Mouse (Mus musculus): Measurements from ENCODE around the gene Limch1. TPM values are rescaled to one million over a fixed set of nuclear protein-coding genes. Genes with fewer than 3 reads are reported as not detected.

Gene Limch1
- polyA plus RNA-seq, 1 experiment from 2014 or later, result 47.1 TPM

DNA sequence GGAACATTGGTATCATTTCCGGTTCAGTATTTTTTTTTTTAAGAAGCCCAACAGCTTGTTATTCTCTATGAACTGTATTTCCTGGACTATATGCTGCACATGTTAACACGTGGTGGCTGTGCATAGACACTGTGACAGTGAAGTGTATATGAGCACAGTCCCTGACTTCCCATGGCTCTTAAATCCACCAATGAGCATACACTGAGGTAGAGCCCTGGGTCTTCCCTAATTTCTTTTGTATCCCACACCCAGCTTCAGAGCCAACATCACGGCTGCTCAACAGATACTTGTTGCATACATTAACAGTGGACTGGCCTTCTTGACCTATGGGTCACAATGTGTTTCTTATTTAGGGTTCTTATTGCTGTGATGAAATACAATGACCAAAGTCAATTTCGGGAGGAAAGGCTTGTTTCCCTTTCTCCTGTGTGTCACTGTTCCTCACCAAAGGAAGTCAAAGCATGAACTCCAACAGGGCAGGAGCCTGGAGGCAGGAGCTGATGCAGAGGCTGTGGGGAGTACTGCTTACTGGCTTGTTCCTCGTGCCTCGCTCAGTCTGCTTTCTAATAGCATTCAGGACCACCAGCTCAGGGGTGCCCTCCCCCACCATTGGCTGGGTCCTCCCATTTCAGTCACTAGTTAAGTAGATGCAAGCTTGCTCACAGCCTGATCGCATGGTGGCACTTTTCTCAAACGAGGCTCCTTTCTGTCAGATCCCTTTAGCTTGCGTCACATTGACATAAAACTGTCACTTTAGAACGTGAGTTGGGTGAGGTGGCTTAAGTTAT, 130.6 kb downstream of the Limch1 start:
- Histone ChIP-seq H3K27me3 (replicated peaks; ENCODE audit: low read depth, poor library complexity, severe bottlenecking) (no peaks in the 10 kb centered on the region), H3K36me3 (replicated peaks) (no peaks in the 10 kb centered on the region), H3K4me1 (peaks cover 14% of the 10 kb centered on the region), H3K27ac (replicated peaks) (peak overlapping the region; percentile 55), H3K9me3 (no peaks in the 10 kb centered on the region), H3K4me3 (no peak overlapping the region)
- WGBS, result 37% methylated on average over 10 of the region's 10 CpGs
- DNase-seq (ENCODE audit: low spot score), result peak; percentile 65

DNA sequence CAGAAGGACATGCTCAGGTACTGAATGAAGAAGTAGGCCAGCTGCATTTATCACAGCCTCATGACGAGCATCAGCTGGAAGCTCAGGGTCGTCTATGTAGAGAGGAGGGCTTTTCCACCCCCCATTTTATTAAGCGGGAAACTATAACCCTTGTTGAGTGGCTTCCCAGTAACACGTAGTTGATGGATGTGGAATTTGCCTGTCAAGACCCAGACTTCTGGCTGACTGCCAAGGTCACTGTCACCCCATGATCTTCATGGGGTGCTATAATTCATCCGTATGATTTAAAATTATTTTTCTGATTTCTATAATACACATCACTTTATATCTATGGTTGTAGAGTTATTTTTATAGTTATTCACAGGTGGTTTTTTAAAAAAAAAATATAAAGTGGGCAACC, 131.4 kb downstream of the Limch1 start:
- 76% methylated on average over 5 of the region's 5 CpGs for WGBS
- DNase-seq (ENCODE audit: low spot score), result no peak
- 0 out of 2 replicates have a peak overlapping the region, but pooled peaks have one; percentile 35 for H3K27ac ChIP-seq (replicated peaks)
- no peak overlapping the region for H3K4me3 ChIP-seq
- H3K36me3 ChIP-seq (replicated peaks), result no peaks in the 10 kb centered on the region
- H3K4me1 ChIP-seq, result peaks cover 21% of the 10 kb centered on the region
- H3K9me3 ChIP-seq, result no peaks in the 10 kb centered on the region
- H3K27me3 ChIP-seq (replicated peaks; ENCODE audit: low read depth, poor library complexity, severe bottlenecking), result no peaks in the 10 kb centered on the region

DNA sequence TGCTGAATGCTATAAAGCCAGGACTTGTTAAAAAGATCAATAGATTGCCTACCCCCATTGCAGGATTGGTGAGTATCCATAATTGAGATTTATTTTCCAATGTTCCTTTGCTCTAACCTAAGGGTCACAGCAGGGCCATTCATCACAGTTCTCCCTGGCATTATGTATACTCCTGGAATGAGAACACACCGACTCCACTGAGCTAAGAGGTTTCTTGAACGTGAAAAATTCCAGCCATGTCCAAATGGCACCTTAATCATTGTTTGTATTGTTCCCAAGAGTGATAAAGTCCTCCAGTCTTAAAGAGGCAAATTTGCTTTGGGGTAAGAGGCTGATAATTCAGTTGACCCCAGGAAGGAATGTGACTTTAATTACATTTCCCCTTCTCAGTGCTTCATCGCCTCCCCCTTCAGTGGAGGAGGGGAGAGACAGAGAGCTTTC, 136.3 kb downstream of the Limch1 start:
- H3K4me3 ChIP-seq, result no peak overlapping the region
- H3K4me1 ChIP-seq, result peaks cover 26% of the 10 kb centered on the region
- no peaks in the 10 kb centered on the region for H3K27me3 ChIP-seq (replicated peaks; ENCODE audit: low read depth, poor library complexity, severe bottlenecking)
- WGBS, result 24% methylated on average over 3 of the region's 3 CpGs
- 0 out of 2 replicates have a peak, but pooled peaks cover 3% of the 10 kb centered on the region for H3K9me3 ChIP-seq
- no peak for DNase-seq (ENCODE audit: low spot score)
- no peak overlapping the region for H3K27ac ChIP-seq (replicated peaks)
- H3K36me3 ChIP-seq (replicated peaks), result no peaks in the 10 kb centered on the region

DNA sequence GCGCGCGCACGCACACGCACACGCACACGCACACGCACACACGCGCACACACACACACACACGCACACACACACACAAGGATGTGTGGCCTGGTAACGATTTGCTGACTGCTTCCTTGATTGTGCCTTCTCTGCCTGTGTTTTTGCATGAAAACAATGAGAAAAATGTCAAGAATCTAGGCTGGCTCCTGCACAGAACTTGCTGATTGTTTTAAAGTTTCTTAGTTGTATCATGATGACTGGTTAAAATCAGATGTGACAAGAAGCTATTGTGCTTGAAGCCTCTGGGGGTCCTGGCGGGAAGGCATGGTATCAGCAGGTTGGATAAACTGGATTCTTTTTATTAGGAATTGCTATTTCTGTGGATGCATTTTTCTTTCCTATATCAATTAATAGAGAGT, 137.1 kb downstream of the Limch1 start:
- Histone ChIP-seq H3K4me3 (no peak overlapping the region), H3K27me3 (replicated peaks; ENCODE audit: low read depth, poor library complexity, severe bottlenecking) (no peaks in the 10 kb centered on the region), H3K27ac (replicated peaks) (no peak overlapping the region), H3K36me3 (replicated peaks) (no peaks in the 10 kb centered on the region), H3K9me3 (0 out of 2 replicates have a peak, but pooled peaks cover 3% of the 10 kb centered on the region), H3K4me1 (peaks cover 24% of the 10 kb centered on the region)
- 87% methylated on average over 13 of the region's 13 CpGs for WGBS
- no peak for DNase-seq (ENCODE audit: low spot score)

DNA sequence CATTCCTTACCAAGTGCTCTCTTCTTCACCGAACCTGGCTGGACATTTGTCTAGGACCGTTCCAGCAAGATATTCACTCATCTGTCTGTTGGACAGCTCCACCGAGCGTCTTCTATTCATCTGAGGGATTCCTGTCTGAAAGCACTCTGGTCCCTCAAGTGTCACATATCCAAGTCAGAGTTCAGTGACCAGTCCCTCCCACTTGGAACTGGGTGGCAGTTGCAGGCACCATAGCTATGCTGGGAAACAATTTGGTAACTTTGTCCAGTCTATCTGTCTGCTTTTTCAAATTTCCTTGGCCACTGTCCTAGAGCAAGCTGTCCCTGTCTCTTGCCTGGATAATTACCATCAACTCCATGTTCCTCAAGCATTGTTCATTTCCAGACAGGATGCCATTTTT, 138.9 kb downstream of the Limch1 start:
- WGBS, result 76% methylated on average over 4 of the region's 4 CpGs
- DNase-seq (ENCODE audit: low spot score), result no peak
- Histone ChIP-seq H3K27me3 (replicated peaks; ENCODE audit: low read depth, poor library complexity, severe bottlenecking) (no peaks in the 10 kb centered on the region), H3K9me3 (0 out of 2 replicates have a peak, but pooled peaks cover 3% of the 10 kb centered on the region), H3K27ac (replicated peaks) (no peak overlapping the region), H3K4me1 (peaks cover 24% of the 10 kb centered on the region), H3K4me3 (no peak overlapping the region), H3K36me3 (replicated peaks) (no peaks in the 10 kb centered on the region)

DNA sequence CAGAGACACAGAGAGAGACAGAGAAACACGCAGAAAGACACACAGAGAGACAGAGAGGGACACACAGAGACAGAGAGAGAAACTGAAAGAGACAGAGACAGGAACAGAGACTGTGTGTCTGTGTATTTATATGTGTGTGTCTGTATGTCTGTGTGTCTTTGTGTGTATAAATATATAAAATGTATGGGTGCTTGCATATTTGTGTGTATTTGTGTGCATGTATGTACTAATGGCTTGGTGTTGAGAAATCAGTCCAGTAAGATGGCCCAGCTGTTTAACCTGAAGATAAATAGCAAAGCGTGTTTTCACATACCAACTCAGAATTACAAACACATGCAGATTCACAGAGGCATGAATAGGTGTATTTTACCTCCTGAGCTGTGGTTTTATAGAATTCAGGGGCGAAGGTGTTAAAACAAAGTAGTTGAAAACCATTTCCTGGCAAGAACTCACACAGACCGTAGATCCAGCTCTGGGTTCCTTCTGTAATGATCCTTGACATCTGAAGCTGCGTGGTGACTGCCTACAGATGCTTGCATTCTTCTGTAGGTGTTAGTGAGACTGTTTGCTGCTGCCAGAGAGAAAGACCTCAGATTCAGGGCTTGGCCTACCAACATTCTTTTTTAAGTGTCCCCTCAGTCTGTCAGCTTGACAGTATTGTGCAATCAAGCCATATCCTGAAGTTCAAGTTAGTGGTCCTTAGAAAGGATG, 140.9 kb downstream of the Limch1 start:
- Histone ChIP-seq H3K36me3 (replicated peaks) (no peaks in the 10 kb centered on the region; the same call in 1 of the 2 replicates), H3K4me3 (no peak overlapping the region), H3K9me3 (0 out of 2 replicates have a peak, but pooled peaks cover 3% of the 10 kb centered on the region), H3K27me3 (replicated peaks; ENCODE audit: low read depth, poor library complexity, severe bottlenecking) (no peaks in the 10 kb centered on the region), H3K27ac (replicated peaks) (no peak overlapping the region), H3K4me1 (peaks cover 21% of the 10 kb centered on the region)
- DNase-seq (ENCODE audit: low spot score), result no peak
- WGBS, result 82% methylated on average over 5 of the region's 5 CpGs

DNA sequence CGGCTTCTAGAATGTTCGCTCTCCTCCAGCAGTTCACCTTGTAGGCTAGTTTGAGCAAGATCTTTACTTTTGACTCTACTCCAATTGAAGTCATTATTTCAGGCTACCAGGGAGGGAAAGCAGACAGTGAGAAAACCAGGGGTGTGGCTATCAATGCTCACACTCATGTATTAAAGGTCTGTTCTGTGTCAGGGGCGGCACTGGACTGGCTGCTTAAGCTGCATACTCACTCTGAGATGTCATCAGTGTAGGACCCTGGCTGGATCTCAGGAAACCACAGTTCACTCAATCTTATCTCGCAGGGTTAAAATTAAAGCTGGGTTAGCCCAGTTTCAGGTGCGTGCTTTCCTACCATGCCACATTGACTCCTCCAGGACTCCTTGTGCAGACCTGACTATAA, 142.4 kb downstream of the Limch1 start:
- H3K4me1 ChIP-seq, result peaks cover 6% of the 10 kb centered on the region
- H3K27ac ChIP-seq (replicated peaks), result no peak overlapping the region
- H3K27me3 ChIP-seq (replicated peaks; ENCODE audit: low read depth, poor library complexity, severe bottlenecking), result no peaks in the 10 kb centered on the region
- 0 out of 2 replicates have a peak, but pooled peaks cover 3% of the 10 kb centered on the region for H3K9me3 ChIP-seq
- no peak overlapping the region for H3K4me3 ChIP-seq
- 92% methylated on average over 5 of the region's 5 CpGs for whole genome bisulfite sequencing
- DNase-seq (ENCODE audit: low spot score), result no peak
- H3K36me3 ChIP-seq (replicated peaks), result no peaks in the 10 kb centered on the region; the same call in 1 of the 2 replicates

DNA sequence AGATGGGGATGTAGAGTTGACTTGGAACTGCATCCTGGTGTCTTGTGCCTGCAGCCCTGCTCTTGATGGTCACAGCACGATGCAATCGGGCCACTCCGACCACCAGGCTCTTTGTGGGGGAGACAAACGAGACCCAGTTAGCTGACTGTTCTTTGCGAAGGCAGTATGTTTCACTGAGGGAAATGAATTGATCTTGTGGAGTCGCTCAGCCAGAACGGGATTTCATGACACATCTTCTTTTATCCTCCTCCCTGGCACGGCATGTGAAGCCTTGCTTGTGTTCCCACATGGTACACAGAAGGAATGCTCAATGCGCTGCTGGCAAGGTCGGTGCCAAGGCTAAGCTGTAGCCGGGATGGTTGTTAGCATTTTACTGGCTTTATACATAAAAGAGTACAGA, 143.7 kb downstream of the Limch1 start:
- no peak overlapping the region for H3K4me3 ChIP-seq
- H3K27ac ChIP-seq (replicated peaks), result no peak overlapping the region
- WGBS, result 89% methylated on average over 11 of the region's 11 CpGs
- H3K36me3 ChIP-seq (replicated peaks), result no peaks in the 10 kb centered on the region; the same call in 1 of the 2 replicates
- 0 out of 2 replicates have a peak, but pooled peaks cover 3% of the 10 kb centered on the region for H3K9me3 ChIP-seq
- DNase-seq (ENCODE audit: low spot score), result no peak
- H3K27me3 ChIP-seq (replicated peaks; ENCODE audit: low read depth, poor library complexity, severe bottlenecking), result no peaks in the 10 kb centered on the region
- H3K4me1 ChIP-seq, result no peaks in the 10 kb centered on the region

DNA sequence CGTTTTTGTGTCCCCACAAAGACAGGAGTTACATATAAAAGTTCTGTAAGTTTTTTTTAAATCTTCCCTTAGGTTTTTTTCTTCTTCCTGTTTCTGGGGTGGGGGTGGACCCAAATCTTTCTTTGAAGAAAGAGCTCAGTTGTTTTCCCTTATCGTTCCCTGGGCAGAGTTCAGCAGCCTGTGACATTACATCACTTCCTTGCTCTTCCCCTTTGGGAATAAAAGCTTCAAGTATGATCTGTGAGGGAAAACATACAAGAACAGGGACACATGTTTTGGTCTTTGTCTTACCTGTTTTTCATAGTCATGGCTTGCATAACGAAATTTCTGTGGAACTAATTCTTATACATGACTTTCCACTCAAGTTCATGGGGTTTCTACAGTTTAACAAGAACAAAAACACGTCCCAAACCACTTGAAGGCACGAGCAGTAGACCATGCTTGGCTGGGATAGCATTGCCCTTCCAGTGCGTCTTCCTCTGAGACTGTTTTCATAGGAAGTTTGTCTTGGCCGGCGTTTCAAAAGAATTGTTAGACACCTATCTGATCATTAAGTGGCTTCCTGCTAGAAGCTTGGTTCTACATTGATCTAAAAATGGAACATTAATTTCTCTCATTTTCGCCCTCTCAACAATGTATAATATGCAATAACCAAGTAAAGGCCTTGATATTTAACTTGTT, 150.0 kb downstream of the Limch1 start:
- no peaks in the 10 kb centered on the region; the same call in 1 of the 2 replicates for H3K36me3 ChIP-seq (replicated peaks)
- H3K4me3 ChIP-seq, result no peak overlapping the region
- WGBS, result 80% methylated on average over 9 of the region's 9 CpGs
- no peaks in the 10 kb centered on the region for H3K4me1 ChIP-seq
- H3K27ac ChIP-seq (replicated peaks), result no peak overlapping the region
- no peaks in the 10 kb centered on the region for H3K27me3 ChIP-seq (replicated peaks; ENCODE audit: low read depth, poor library complexity, severe bottlenecking)
- no peak for DNase-seq (ENCODE audit: low spot score)
- no peaks in the 10 kb centered on the region for H3K9me3 ChIP-seq

DNA sequence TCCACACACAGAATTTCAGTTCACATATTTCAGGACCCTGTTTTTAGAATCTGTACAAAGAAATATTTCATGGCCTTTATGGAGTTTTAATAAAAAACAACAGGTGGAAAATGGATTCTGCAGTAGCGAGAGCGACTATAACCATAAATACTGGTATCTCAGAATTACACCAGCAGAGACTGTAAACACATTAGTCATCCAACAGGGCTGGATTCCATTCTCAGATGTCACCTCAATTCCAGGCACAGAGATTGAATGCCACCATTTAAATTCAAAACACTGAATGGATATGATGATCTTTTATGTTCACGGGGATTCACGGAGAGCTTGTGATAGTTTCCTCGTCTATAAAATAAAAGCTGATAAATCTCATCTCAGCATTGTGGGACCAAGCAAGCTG, 152.0 kb downstream of the Limch1 start:
- no peak overlapping the region for H3K27ac ChIP-seq (replicated peaks)
- H3K4me3 ChIP-seq, result no peak overlapping the region
- no peaks in the 10 kb centered on the region for H3K9me3 ChIP-seq
- H3K4me1 ChIP-seq, result no peaks in the 10 kb centered on the region
- WGBS, result 93% methylated on average over 5 of the region's 5 CpGs
- DNase-seq (ENCODE audit: low spot score), result no peak
- no peaks in the 10 kb centered on the region for H3K27me3 ChIP-seq (replicated peaks; ENCODE audit: low read depth, poor library complexity, severe bottlenecking)
- H3K36me3 ChIP-seq (replicated peaks), result no peaks in the 10 kb centered on the region

DNA sequence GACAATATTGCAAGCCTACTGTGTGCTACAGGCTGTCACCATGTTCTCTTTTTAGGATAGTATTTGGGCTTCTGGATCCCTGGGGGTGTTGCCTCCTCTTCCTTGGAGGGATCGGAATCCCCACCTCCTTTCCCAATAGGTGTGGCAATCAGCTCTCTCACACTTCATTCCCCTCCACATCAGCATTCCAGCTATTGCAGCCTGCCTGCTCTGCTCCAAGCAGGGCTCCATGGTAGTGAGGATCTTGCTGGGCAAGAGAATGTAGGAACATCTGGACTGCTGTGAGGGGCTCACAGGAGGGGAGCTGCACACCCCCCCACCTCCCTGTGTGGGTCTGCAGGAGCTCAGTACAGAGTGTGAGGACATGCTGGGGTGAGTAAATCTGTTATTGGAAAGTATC, 152.6 kb downstream of the Limch1 start:
- H3K4me3 ChIP-seq, result no peak overlapping the region
- H3K4me1 ChIP-seq, result no peaks in the 10 kb centered on the region
- H3K27me3 ChIP-seq (replicated peaks; ENCODE audit: low read depth, poor library complexity, severe bottlenecking), result no peaks in the 10 kb centered on the region
- H3K9me3 ChIP-seq, result no peaks in the 10 kb centered on the region
- H3K27ac ChIP-seq (replicated peaks), result no peak overlapping the region
- WGBS, result 84% methylated on average over 1 of the region's 1 CpGs
- no peaks in the 10 kb centered on the region for H3K36me3 ChIP-seq (replicated peaks)
- no peak for DNase-seq (ENCODE audit: low spot score)

DNA sequence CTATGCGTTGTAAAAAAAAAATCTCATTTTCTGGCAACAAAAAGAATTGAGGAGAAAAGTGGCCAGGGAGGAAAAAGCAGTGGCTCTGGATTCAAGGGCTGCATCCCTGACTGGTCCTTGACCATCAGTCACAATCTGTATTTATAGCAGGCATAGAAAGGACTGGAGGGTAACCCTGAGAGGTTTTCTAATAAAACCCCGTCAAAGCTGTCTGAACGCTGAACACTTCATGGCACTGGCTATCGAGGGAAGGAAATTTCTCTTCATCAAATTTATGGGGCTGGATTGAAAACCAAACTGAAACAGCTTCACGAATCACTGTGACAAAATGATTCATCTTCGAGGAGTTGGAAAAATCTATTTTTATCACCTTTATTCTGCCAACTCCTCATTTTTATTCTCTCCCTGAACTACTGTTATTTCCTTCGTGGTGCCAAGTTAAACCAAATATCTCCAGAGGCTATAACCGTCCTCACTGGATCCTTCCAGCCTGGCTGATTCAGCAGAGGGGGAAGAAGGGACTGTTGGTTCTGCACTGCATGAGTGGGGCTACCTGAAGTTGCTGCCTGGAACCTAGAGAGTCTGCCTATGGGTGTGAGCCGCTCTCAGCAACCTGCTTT, 153.3 kb downstream of the Limch1 start:
- Histone ChIP-seq H3K27me3 (replicated peaks; ENCODE audit: low read depth, poor library complexity, severe bottlenecking) (no peaks in the 10 kb centered on the region), H3K9me3 (no peaks in the 10 kb centered on the region), H3K36me3 (replicated peaks) (no peaks in the 10 kb centered on the region), H3K4me3 (no peak overlapping the region), H3K27ac (replicated peaks) (no peak overlapping the region), H3K4me1 (no peaks in the 10 kb centered on the region)
- WGBS, result 88% methylated on average over 9 of the region's 9 CpGs
- DNase-seq (ENCODE audit: low spot score), result no peak
